ENCODE assay signal across 7 mouse cellular contexts in the genomic region with DNA sequence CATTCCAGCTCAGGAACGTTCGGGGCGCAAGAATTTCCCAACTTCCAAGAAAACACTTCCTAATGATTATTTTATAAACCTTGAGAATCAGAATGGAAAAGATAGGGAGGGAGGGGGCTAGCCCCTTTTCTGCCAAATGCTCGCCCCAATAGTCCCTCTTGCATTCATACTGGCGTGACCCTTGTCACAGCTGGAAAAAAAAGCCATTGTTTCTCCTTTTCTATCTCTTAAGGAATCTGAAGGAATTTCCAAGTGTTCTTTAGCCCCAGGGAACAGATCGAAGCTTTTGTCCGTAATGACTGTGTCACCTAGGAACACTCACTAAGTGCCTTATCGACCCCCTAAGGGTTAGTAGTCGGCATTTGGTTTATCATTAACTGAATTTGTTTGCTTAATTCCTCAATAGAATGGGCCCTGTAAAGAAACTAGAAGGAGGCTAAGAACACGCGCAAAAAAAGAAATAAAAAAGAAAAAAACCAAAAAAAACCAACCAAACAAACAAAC. TPM values are rescaled to one million over a fixed set of nuclear protein-coding genes. Genes with fewer than 3 reads are reported as not detected.
A peak's percentile ranks its signal among the peaks of the same experiment; 100 is the strongest.
DNase-seq lines count a peak whose midpoint lies in the region; ATAC-seq and TF ChIP-seq lines count a peak whose summit lies in the region.

No protein-coding gene starts in this region.

- H3K27me3 ChIP-seq in embryonic facial prominence, embryonic 13.5 days = no peaks in the 10 kb centered on the region
- H3K27me3 ChIP-seq in intestine, postnatal 0 days (replicated peaks; ENCODE audit: control insufficient read depth, insufficient read depth, low read length) = no peaks in the 10 kb centered on the region
- H3K27me3 ChIP-seq in neural tube, embryonic 15.5 days (replicated peaks) = no peaks in the 10 kb centered on the region

- no peaks in the 10 kb centered on the region for H3K36me3 ChIP-seq in embryonic facial prominence, embryonic 13.5 days
- no peaks in the 10 kb centered on the region for H3K36me3 ChIP-seq in intestine, postnatal 0 days (ENCODE audit: control insufficient read depth, insufficient read depth)
- no peaks in the 10 kb centered on the region for H3K36me3 ChIP-seq in neural tube, embryonic 15.5 days

- 0 out of 2 replicates have a peak overlapping the region, but pooled peaks have one; percentile 36 for H3K9ac ChIP-seq in embryonic facial prominence, embryonic 13.5 days
- no peak overlapping the region for H3K9ac ChIP-seq in intestine, postnatal 0 days (ENCODE audit: low read depth, low read length)
- H3K9ac ChIP-seq in neural tube, embryonic 15.5 days (replicated peaks) = peak overlapping the region; percentile 38

- 28% methylated on average over 11 of the region's 11 CpGs for WGBS in lung, adult 2 months
- 18% methylated on average over 11 of the region's 11 CpGs for WGBS in embryonic facial prominence, embryonic 13.5 days
- 17% methylated on average over 11 of the region's 11 CpGs for WGBS in intestine, postnatal 0 days
- 18% methylated on average over 11 of the region's 11 CpGs for WGBS in neural tube, embryonic 15.5 days

- peaks cover 2% of the 10 kb centered on the region; the same call in 1 of the 2 replicates for H3K4me1 ChIP-seq in lung, adult 2 months (ENCODE audit: control insufficient read depth, insufficient read depth, low read length)
- peaks cover 4% of the 10 kb centered on the region; the same call in 1 of the 2 replicates for H3K4me1 ChIP-seq in embryonic facial prominence, embryonic 13.5 days
- H3K4me1 ChIP-seq in intestine, postnatal 0 days (replicated peaks; ENCODE audit: control insufficient read depth, insufficient read depth, low read length) = no peaks in the 10 kb centered on the region
- H3K4me1 ChIP-seq in neural tube, embryonic 15.5 days = peaks cover 7% of the 10 kb centered on the region

- H3K4me2 ChIP-seq in embryonic facial prominence, embryonic 13.5 days = peak overlapping the region; percentile 60
- H3K4me2 ChIP-seq in intestine, postnatal 0 days (replicated peaks; ENCODE audit: low read depth) = peak overlapping the region; percentile 67
- H3K4me2 ChIP-seq in neural tube, embryonic 15.5 days = peak overlapping the region; percentile 61

- H3K9me3 ChIP-seq in embryonic facial prominence, embryonic 13.5 days = no peaks in the 10 kb centered on the region
- H3K9me3 ChIP-seq in intestine, postnatal 0 days (ENCODE audit: control insufficient read depth) = no peaks in the 10 kb centered on the region
- H3K9me3 ChIP-seq in neural tube, embryonic 15.5 days (replicated peaks) = no peaks in the 10 kb centered on the region

- no peak for TF ChIP-seq CTCF in lung, adult 2 months (IDR thresholded peaks at IDR 0.05; ENCODE audit: insufficient read depth, low read length)
- no peak for TF ChIP-seq CTCF in intestine, postnatal 0 days (IDR thresholded peaks at IDR 0.05; ENCODE audit: low read depth)

- H3K27ac ChIP-seq in embryonic facial prominence, embryonic 13.5 days = no peak overlapping the region
- no peak overlapping the region for H3K27ac ChIP-seq in intestine, postnatal 0 days (ENCODE audit: low read depth, low read length)
- no peak overlapping the region for H3K27ac ChIP-seq in neural tube, embryonic 15.5 days (replicated peaks)

- no peak for ATAC-seq in embryonic facial prominence, embryonic 13.5 days (ENCODE audit: insufficient number of reproducible peaks, insufficient read depth, low FRiP score, low TSS enrichment, low read depth)
- ATAC-seq in intestine, postnatal 0 days = no peak
- peak; percentile 8; the same call in 1 of the 2 replicates for ATAC-seq in neural tube, embryonic 15.5 days (ENCODE audit: low FRiP score)

- peak overlapping the region; percentile 75 for H3K4me3 ChIP-seq in lung, adult 2 months (replicated peaks; ENCODE audit: extremely low read depth, low read depth, low read length)
- peak overlapping the region; percentile 54 for H3K4me3 ChIP-seq in embryonic facial prominence, embryonic 13.5 days
- peak overlapping the region; percentile 50 for H3K4me3 ChIP-seq in intestine, postnatal 0 days (ENCODE audit: low read depth, low read length)
- peak overlapping the region; percentile 57 for H3K4me3 ChIP-seq in neural tube, embryonic 15.5 days (replicated peaks)

- no peak for DNase-seq in lung, adult 2 months
- no peak for DNase-seq in lung, postnatal 10 days
- no peak for DNase-seq in adrenal gland, postnatal 14 days
- DNase-seq in spleen, postnatal 4 days (ENCODE audit: low spot score in 2 of 2) = no peak

- no peak for TF ChIP-seq POLR2A in lung, adult 2 months (IDR thresholded peaks at IDR 0.05; ENCODE audit: borderline replicate concordance, extremely low read depth, low read depth, low read length)

RNA-seq across cellular contexts. Expression of a gene that starts 0.4 kb away (rescaled TPM):
- 79.5 and 86.0 TPM in 2 replicates for polyA plus RNA-seq in lung, adult 2 months (2012; rRNA removed)
- 12.7 and 14.1 TPM in 2 replicates for polyA plus RNA-seq in embryonic facial prominence, embryonic 13.5 days (2015; fragmentation: Nextera tagmentation; extraction: Ambion mirVana)
- polyA plus RNA-seq in intestine, postnatal 0 days (2015; fragmentation: Nextera tagmentation; extraction: Ambion mirVana) = 4.3 TPM in 2 replicates
- 41.9 and 48.9 TPM in 2 replicates for polyA plus RNA-seq in neural tube, embryonic 15.5 days (2015; fragmentation: Nextera tagmentation; extraction: Ambion mirVana)
- 6.4 and 7.3 TPM in 2 replicates for total RNA-seq in adrenal gland, postnatal 14 days (2021)

RNA-seq across cellular contexts. Expression of a gene that starts 13.4 kb away (rescaled TPM):
- 104 and 106 TPM in 2 replicates for polyA plus RNA-seq in lung, adult 2 months (2012; rRNA removed)
- 36.2 and 39.3 TPM in 2 replicates for polyA plus RNA-seq in embryonic facial prominence, embryonic 13.5 days (2015; fragmentation: Nextera tagmentation; extraction: Ambion mirVana)
- polyA plus RNA-seq in intestine, postnatal 0 days (2015; fragmentation: Nextera tagmentation; extraction: Ambion mirVana) = 67.1 and 73.3 TPM in 2 replicates
- polyA plus RNA-seq in neural tube, embryonic 15.5 days (2015; fragmentation: Nextera tagmentation; extraction: Ambion mirVana) = 32.1 and 36.2 TPM in 2 replicates
- total RNA-seq in adrenal gland, postnatal 14 days (2021) = 46.2 and 62.0 TPM in 2 replicates

RNA-seq across cellular contexts. Expression of a gene that starts 30.8 kb away (rescaled TPM):
- polyA plus RNA-seq in lung, adult 2 months (2012; rRNA removed) = 16.6 and 21.0 TPM in 2 replicates
- polyA plus RNA-seq in embryonic facial prominence, embryonic 13.5 days (2015; fragmentation: Nextera tagmentation; extraction: Ambion mirVana) = 12.7 and 13.7 TPM in 2 replicates
- polyA plus RNA-seq in intestine, postnatal 0 days (2015; fragmentation: Nextera tagmentation; extraction: Ambion mirVana) = 4.0 and 4.5 TPM in 2 replicates
- polyA plus RNA-seq in neural tube, embryonic 15.5 days (2015; fragmentation: Nextera tagmentation; extraction: Ambion mirVana) = 22.7 and 23.3 TPM in 2 replicates
- 8.0 and 11.0 TPM in 2 replicates for total RNA-seq in adrenal gland, postnatal 14 days (2021)

RNA-seq across cellular contexts. Expression of a gene that starts 45.5 kb away (rescaled TPM):
- 26.3 and 33.1 TPM in 2 replicates for polyA plus RNA-seq in lung, adult 2 months (2012; rRNA removed)
- polyA plus RNA-seq in embryonic facial prominence, embryonic 13.5 days (2015; fragmentation: Nextera tagmentation; extraction: Ambion mirVana) = 41.7 and 47.2 TPM in 2 replicates
- 13.1 and 14.1 TPM in 2 replicates for polyA plus RNA-seq in intestine, postnatal 0 days (2015; fragmentation: Nextera tagmentation; extraction: Ambion mirVana)
- polyA plus RNA-seq in neural tube, embryonic 15.5 days (2015; fragmentation: Nextera tagmentation; extraction: Ambion mirVana) = 44.7 and 47.1 TPM in 2 replicates
- 24.7 and 25.3 TPM in 2 replicates for total RNA-seq in adrenal gland, postnatal 14 days (2021)
